Comparison of ENCODE assay signal across 8 mouse cellular contexts in the genomic region with DNA sequence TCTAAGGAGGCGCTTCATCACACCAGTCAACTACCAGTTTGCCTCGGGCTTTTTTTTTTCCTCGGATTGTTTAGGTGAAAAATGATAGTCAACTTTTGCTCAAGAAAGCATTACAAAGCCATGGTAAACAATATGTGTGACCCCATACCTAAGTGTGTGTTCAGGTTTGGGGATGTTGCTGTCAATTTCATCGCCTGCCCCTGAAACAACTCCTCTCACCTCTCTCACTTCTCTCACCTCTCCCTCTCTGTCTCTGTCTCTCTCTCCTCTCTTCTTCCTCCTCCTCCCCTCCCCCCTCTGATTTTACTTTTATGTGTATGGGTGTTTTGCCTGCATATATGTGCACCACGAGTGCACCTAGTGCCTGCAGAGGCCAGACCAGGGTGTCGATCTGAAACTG. TPM values are rescaled to one million over a fixed set of nuclear protein-coding genes. Genes with fewer than 3 reads are reported as not detected.
DNase-seq lines count a peak whose midpoint lies in the region; ATAC-seq and TF ChIP-seq lines count a peak whose summit lies in the region.

No protein-coding gene starts in this region.

- peak overlapping the region; percentile 96 for H3K9ac ChIP-seq in forebrain, embryonic 13.5 days
- H3K9ac ChIP-seq in liver, embryonic 15.5 days, result peak overlapping the region; percentile 84

- no peaks in the 10 kb centered on the region for H3K9me3 ChIP-seq in forebrain, embryonic 13.5 days (replicated peaks)
- H3K9me3 ChIP-seq in liver, embryonic 15.5 days (replicated peaks), result no peaks in the 10 kb centered on the region

- no peaks in the 10 kb centered on the region for H3K79me3 ChIP-seq in C2C12 (ENCODE audit: low read depth)

- no peaks in the 10 kb centered on the region for H3K79me2 ChIP-seq in C2C12 (ENCODE audit: control insufficient read depth, insufficient read depth)

- peak overlapping the region; percentile 93; the same call in 1 of the 2 replicates for H3K27ac ChIP-seq in forebrain, embryonic 13.5 days
- peak overlapping the region; percentile 86 for H3K27ac ChIP-seq in liver, embryonic 15.5 days (replicated peaks)

- H3K4me3 ChIP-seq in C2C12 (ENCODE audit: insufficient read depth, poor library complexity, severe bottlenecking), result peak overlapping the region; percentile 67
- H3K4me3 ChIP-seq in forebrain, embryonic 13.5 days, result peak overlapping the region; percentile 77
- peak overlapping the region; percentile 79 for H3K4me3 ChIP-seq in liver, embryonic 15.5 days (replicated peaks)

- no peak for TF ChIP-seq CTCF in C2C12 (IDR thresholded peaks at IDR 0.05; ENCODE audit: control insufficient read depth, insufficient read depth, insufficient read length)

- H3K27me3 ChIP-seq in C2C12 (ENCODE audit: control insufficient read depth, insufficient read depth, insufficient read length), result no peaks in the 10 kb centered on the region
- no peaks in the 10 kb centered on the region for H3K27me3 ChIP-seq in forebrain, embryonic 13.5 days
- H3K27me3 ChIP-seq in liver, embryonic 15.5 days, result peaks cover 22% of the 10 kb centered on the region

- no peak for ATAC-seq in forebrain, embryonic 13.5 days
- no peak for ATAC-seq in liver, embryonic 15.5 days (ENCODE audit: insufficient read depth)

- H3K4me2 ChIP-seq in forebrain, embryonic 13.5 days, result peak overlapping the region; percentile 79
- H3K4me2 ChIP-seq in liver, embryonic 15.5 days, result peak overlapping the region; percentile 98

- H3ac ChIP-seq in C2C12 (ENCODE audit: control insufficient read depth, insufficient read length, low read depth), result peak overlapping the region; percentile 94

- 45% methylated on average over 6 of the region's 6 CpGs for WGBS in forebrain, embryonic 13.5 days
- 39% methylated on average over 6 of the region's 6 CpGs for WGBS in liver, embryonic 15.5 days (ENCODE audit: insufficient replicate concordance)

- peak; percentile 83 for DNase-seq in heart, adult 11 months
- no peak for DNase-seq in heart, postnatal 4 days
- no peak for DNase-seq in adrenal gland, postnatal 4 days (ENCODE audit: low spot score in 2 of 2)
- no peak for DNase-seq in gastrocnemius, postnatal 4 days (ENCODE audit: low spot score in 2 of 2)
- no peak for DNase-seq in ovary, postnatal 14 days (ENCODE audit: low spot score)

- peaks cover 22% of the 10 kb centered on the region for H3K4me1 ChIP-seq in forebrain, embryonic 13.5 days
- peaks cover 21% of the 10 kb centered on the region for H3K4me1 ChIP-seq in liver, embryonic 15.5 days (replicated peaks)

- no peaks in the 10 kb centered on the region for H3K36me3 ChIP-seq in C2C12 (ENCODE audit: control insufficient read depth, insufficient read depth)
- no peaks in the 10 kb centered on the region for H3K36me3 ChIP-seq in forebrain, embryonic 13.5 days (ENCODE audit: poor library complexity, severe bottlenecking)
- H3K36me3 ChIP-seq in liver, embryonic 15.5 days (replicated peaks), result no peaks in the 10 kb centered on the region; the same call in 1 of the 2 replicates

TF ChIP-seq in C2C12, 6 proteins besides CTCF, POLR2A, EP300 and RAD21:
- TF ChIP-seq MAX (IDR thresholded peaks at IDR 0.05) (no peak), USF1 (IDR thresholded peaks at IDR 0.05; ENCODE audit: low read depth) (no peak), CEBPB (IDR thresholded peaks at IDR 0.05; ENCODE audit: low read depth) (no peak), MYOD1 (IDR thresholded peaks at IDR 0.05; ENCODE audit: control insufficient read depth, insufficient read length, low read depth) (no peak), MYOG (IDR thresholded peaks at IDR 0.05; ENCODE audit: control insufficient read depth, extremely low read depth, insufficient read length) (no peak), FOSL1 (IDR thresholded peaks at IDR 0.05; ENCODE audit: insufficient read depth, low read length, poor library complexity, severe bottlenecking) (no peak)

RNA-seq across cellular contexts. Expression of a gene that starts 0.7 kb away (rescaled TPM):
- total RNA-seq in heart, postnatal 4 days (2021), result 10 to 100 TPM; 30.3 to 32.1 TPM
- polyA plus RNA-seq in C2C12 (2012; fragmentation: generic; extraction: Trizol), result 5.6 TPM
- 24.2 and 26.4 TPM in 2 replicates for polyA plus RNA-seq in forebrain, embryonic 13.5 days (2015; fragmentation: Nextera tagmentation; extraction: Ambion mirVana)
- polyA plus RNA-seq in liver, embryonic 15.5 days (2015; fragmentation: Nextera tagmentation; extraction: Ambion mirVana), result 2.6 and 2.9 TPM in 2 replicates
- total RNA-seq in adrenal gland, postnatal 4 days (2021), result 10 to 100 TPM; 27.6 TPM
- total RNA-seq in gastrocnemius, postnatal 4 days (2021), result 10 to 100 TPM; 45.1 to 45.8 TPM
